Mouse (Mus musculus): ENCODE data around the gene Olfr412. TPM values are rescaled to one million over a fixed set of nuclear protein-coding genes. Genes with fewer than 3 reads are reported as not detected.

The Olfr412 gene
- not detected in 2 replicates for polyA plus RNA-seq (2016; fragmentation: Nextera tagmentation; extraction: Ambion mirVana)

DNA sequence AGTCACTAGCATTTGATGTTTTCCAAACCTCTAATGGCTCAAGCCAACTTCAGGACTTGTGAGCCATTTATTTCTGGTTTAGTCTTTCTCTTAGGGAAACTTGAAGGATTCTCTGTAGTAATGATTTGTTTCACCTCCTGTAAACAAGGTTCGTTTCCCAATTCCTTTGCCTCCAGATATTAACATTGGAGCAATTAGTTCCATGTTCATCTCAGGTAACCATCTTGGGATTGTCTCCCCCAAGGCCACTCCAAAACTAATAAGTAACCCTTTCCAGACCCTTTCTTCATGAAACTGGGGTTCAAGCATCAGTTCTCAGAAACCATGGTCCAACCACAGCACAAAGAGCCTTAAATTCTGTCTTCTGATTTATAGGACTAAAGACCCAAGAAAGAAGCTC lies at the start of gene Olfr412:
Gene Olfr412 (plus strand): TSS at position 301 of the 400 bp plus-strand sequence.
- ATAC-seq (ENCODE audit: insufficient number of reproducible peaks, low FRiP score) = no peak

DNA sequence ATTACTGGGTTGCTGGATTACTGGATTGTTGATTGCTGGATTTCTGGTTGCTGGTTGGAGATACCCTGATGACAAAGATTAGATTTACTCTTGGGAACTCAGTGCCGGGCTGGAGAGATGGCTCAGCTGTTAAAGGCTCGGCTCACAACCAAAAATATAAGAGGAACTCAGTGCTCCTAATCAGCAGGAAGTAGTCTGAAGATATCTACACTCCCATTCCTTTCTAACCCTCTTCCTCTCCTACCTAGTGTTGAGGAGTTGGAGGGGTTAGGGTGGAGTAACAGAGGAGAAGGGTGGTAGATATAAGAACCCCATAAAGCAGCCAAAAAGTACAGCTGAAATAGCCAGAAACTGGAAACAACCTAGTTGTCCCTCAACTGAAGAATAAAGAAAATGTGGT lies 35.8 kb upstream of the Olfr412 start:
- WGBS = 36% methylated on average over 2 of the region's 2 CpGs

More for the DNA sequence above, at the start of gene Olfr412:
- Histone ChIP-seq H3K4me2 (no peak within 1 kb of the TSS), H3K4me3 (no peak within 1 kb of the TSS), H3K36me3 (no peaks in the 10 kb centered on the region), H3K27ac (ENCODE audit: poor library complexity, severe bottlenecking) (no peak within 1 kb of the TSS), H3K9me3 (replicated peaks) (peaks cover 6% of the 10 kb centered on the region; the same call in 1 of the 2 replicates), H3K9ac (no peak within 1 kb of the TSS), H3K27me3 (replicated peaks) (no peaks in the 10 kb centered on the region), H3K4me1 (replicated peaks) (no peaks in the 10 kb centered on the region)
- 73% methylated on average over 1 of the region's 1 CpGs for WGBS

DNA sequence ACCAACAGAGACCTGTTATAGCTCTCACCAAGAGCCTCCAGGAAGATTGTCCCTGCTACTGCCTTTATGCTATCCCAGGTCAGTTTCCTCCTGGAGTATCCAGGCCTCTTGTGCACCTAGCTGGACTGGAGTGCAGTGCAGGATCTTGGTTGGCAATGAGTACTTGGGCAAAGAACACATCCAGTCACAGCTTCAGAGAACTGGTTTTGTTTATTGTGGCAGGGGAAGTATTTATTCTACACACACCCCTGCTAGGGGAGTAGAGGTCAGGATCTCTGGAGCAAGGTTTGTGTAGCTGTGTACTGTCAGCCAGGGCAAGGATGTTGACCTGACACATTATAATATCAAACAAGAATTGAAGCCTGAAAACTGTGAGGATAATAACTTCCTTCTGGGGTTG lies 33.1 kb upstream of the Olfr412 start:
- no peak overlapping the region for H3K9ac ChIP-seq
- no peak for ATAC-seq (ENCODE audit: insufficient number of reproducible peaks, low FRiP score)
- H3K27ac ChIP-seq (ENCODE audit: poor library complexity, severe bottlenecking) = no peak overlapping the region
- 0 out of 2 replicates have a peak, but pooled peaks cover 2% of the 10 kb centered on the region for H3K9me3 ChIP-seq (replicated peaks)
- no peak overlapping the region for H3K4me2 ChIP-seq
- no peaks in the 10 kb centered on the region for H3K36me3 ChIP-seq
- no peaks in the 10 kb centered on the region for H3K4me1 ChIP-seq (replicated peaks)
- H3K4me3 ChIP-seq = no peak overlapping the region
- H3K27me3 ChIP-seq (replicated peaks) = no peaks in the 10 kb centered on the region

More for the DNA sequence above, 35.8 kb upstream of the Olfr412 start:
- Histone ChIP-seq H3K4me2 (no peak overlapping the region), H3K9ac (no peak overlapping the region), H3K36me3 (no peaks in the 10 kb centered on the region), H3K27me3 (replicated peaks) (no peaks in the 10 kb centered on the region), H3K27ac (ENCODE audit: poor library complexity, severe bottlenecking) (no peak overlapping the region), H3K4me3 (no peak overlapping the region), H3K9me3 (replicated peaks) (0 out of 2 replicates have a peak, but pooled peaks cover 6% of the 10 kb centered on the region), H3K4me1 (replicated peaks) (no peaks in the 10 kb centered on the region)
- ATAC-seq (ENCODE audit: insufficient number of reproducible peaks, low FRiP score) = no peak

DNA sequence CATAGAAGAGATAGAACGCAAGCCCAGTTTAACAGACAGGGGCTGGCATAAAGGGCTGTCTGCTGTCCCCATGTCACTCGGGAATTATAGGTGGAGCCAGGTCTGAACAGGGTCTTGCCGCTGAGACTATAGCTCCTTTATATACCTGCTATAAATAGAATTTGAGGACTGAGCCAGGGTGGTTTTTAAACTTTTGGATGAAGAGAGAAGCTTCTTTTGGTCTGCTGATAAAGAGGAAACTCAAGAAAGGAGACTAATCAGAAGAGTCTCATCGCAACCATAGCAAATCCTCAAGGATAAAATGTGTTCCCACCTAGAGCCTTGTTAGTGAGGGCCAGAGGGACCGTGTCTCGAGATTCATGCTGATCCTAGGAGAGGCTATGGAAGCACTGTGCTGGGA lies 23.9 kb upstream of the Olfr412 start, which contains the start of gene Olfr410:
Gene Olfr410 (minus strand): TSS at position 101 of the 400 bp plus-strand sequence.
- ATAC-seq (ENCODE audit: insufficient number of reproducible peaks, low FRiP score) = no peak
- 68% methylated on average over 6 of the region's 6 CpGs for WGBS
- H3K4me3 ChIP-seq = no peak within 1 kb of the TSS

DNA sequence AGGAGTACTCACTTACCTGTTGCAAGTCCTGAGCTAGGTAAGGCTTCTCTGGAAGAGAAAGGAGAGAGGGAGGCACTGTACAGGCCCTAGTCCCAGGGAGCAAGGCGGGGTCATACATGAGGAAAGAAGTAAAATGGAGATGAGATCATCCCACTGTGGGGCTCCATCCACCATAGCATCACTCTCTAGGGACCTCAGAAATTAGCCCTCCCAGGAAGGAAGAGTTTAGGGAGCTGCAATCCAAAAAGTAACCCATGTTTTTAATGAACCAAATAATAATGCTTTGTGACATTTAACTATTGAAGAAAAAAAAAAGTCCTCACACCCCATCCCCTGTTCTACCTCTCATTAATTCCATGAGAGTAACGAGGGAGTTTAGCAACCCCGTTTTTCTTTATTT lies 9.3 kb upstream of the Olfr412 start, which contains the start of gene Olfr411:
Gene Olfr411 (minus strand): TSS at position 101 of the 400 bp plus-strand sequence.
- H3K4me1 ChIP-seq (replicated peaks) = no peaks in the 10 kb centered on the region
- no peaks in the 10 kb centered on the region for H3K27me3 ChIP-seq (replicated peaks)
- 76% methylated on average over 3 of the region's 3 CpGs for WGBS
- H3K4me3 ChIP-seq = no peak within 1 kb of the TSS
- H3K27ac ChIP-seq (ENCODE audit: poor library complexity, severe bottlenecking) = no peak within 1 kb of the TSS
- H3K4me2 ChIP-seq = no peak within 1 kb of the TSS
- no peak for ATAC-seq (ENCODE audit: insufficient number of reproducible peaks, low FRiP score)
- no peak within 1 kb of the TSS for H3K9ac ChIP-seq
- H3K36me3 ChIP-seq = no peaks in the 10 kb centered on the region
- H3K9me3 ChIP-seq (replicated peaks) = no peaks in the 10 kb centered on the region

More for the DNA sequence above, 23.9 kb upstream of the Olfr412 start, which contains the start of gene Olfr410:
- Histone ChIP-seq H3K27me3 (replicated peaks) (no peaks in the 10 kb centered on the region), H3K9ac (no peak within 1 kb of the TSS), H3K4me1 (replicated peaks) (no peaks in the 10 kb centered on the region), H3K36me3 (no peaks in the 10 kb centered on the region), H3K4me2 (no peak within 1 kb of the TSS), H3K27ac (ENCODE audit: poor library complexity, severe bottlenecking) (no peak within 1 kb of the TSS), H3K9me3 (replicated peaks) (no peaks in the 10 kb centered on the region)

DNA sequence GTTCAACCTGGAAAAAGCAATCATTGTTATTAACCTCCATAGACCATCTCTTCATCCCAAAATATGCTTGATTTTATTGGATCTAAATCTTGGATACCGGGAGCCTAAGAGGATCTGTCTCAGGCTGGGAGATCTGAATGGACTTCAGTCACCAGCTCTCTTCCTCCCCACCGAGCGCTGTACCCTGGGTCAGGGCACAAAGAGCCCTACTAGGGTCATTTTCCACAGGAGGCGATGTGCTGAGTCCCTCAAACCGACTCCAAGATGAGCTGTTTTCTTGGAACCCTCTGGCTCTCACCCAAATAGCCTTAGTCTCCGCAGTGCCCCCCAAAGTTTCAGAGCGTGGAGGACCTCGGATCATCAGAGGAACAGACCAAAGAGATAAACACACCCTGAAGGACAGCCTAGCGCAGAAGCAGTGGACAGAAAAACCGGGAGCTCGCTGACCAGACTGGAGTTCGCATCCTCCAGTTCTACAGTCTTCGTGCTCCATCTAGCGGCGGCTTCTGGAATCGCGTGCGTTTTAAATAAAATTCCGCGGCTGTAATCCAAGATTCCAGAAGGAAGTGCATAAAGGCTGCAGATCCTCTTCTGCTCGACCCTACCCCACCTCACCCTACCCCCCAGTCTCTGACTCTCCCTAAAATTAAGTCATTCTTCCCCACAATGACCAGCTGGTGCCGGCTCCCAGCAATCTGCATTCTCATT lies 9.7 kb downstream of the Olfr412 start:
- H3K4me2 ChIP-seq = no peak overlapping the region
- no peaks in the 10 kb centered on the region for H3K4me1 ChIP-seq (replicated peaks)
- ATAC-seq (ENCODE audit: insufficient number of reproducible peaks, low FRiP score) = no peak
- H3K4me3 ChIP-seq = no peak overlapping the region
- no peak overlapping the region for H3K9ac ChIP-seq
- peaks cover 13% of the 10 kb centered on the region; the same call in 1 of the 2 replicates for H3K27me3 ChIP-seq (replicated peaks)
- no peak overlapping the region for H3K27ac ChIP-seq (ENCODE audit: poor library complexity, severe bottlenecking)
- 14% methylated on average over 22 of the region's 22 CpGs for WGBS
- no peaks in the 10 kb centered on the region for H3K9me3 ChIP-seq (replicated peaks)
- no peaks in the 10 kb centered on the region for H3K36me3 ChIP-seq

DNA sequence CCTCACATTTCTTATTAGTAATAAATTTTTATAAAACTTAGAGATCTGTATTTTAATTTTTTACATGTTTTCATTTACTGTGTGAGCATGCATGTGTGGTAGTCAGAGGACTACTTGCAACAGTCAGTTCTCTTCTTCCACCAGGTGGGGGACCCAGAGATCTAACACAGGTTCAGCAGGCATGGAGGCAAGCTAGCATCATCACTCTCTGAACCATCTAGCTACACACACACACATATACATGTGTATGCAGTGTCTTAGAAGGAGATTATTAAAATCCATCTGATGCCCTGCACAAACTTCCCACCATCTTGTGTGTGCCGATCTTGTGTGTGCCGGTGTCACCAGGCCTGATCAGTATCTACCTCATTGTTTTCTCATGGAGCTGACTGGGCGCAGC lies 15.0 kb downstream of the Olfr412 start:
- 69% methylated on average over 3 of the region's 3 CpGs for WGBS
- Histone ChIP-seq H3K27me3 (replicated peaks) (no peaks in the 10 kb centered on the region), H3K9me3 (replicated peaks) (no peaks in the 10 kb centered on the region), H3K4me3 (no peak overlapping the region), H3K36me3 (no peaks in the 10 kb centered on the region), H3K27ac (ENCODE audit: poor library complexity, severe bottlenecking) (no peak overlapping the region), H3K4me2 (no peak overlapping the region), H3K4me1 (replicated peaks) (peaks cover 2% of the 10 kb centered on the region; the same call in 1 of the 2 replicates), H3K9ac (no peak overlapping the region)
- ATAC-seq (ENCODE audit: insufficient number of reproducible peaks, low FRiP score) = peak; percentile 63

DNA sequence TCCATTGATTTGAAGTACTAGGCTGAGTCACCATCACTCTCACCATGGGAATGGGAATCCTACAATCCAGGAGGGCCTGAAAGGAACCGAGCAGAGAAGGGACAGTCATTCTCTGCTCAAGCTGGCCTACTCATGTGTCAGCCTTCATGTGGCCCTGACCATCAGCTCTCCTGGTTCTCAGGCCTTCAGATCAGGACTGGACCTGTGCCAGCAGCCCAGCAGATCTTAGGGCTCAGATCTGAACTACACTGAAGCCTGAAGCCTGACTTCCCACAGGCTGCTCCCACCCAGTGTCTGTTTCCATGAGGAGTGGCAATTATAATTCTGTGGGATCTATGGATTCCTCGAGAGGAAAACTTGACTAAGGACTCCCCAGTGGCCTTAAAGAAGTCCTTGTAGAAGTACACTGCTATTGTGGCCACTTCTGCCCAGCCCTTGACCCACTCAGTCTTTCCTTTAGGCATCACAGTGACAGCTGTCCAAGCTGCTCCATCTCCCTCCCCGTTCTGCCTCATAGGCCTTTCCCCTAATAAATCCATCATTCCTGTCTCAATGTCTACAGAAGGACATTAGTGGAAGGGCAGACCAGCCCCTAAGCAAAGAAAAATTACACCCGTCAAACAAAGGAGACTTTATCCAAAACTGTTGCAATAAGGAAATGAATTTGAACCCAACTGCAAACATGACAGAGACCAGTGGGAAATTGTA lies 17.5 kb downstream of the Olfr412 start:
- WGBS = 69% methylated on average over 4 of the region's 4 CpGs
- Histone ChIP-seq H3K36me3 (no peaks in the 10 kb centered on the region), H3K4me2 (no peak overlapping the region), H3K4me1 (replicated peaks) (peaks cover 7% of the 10 kb centered on the region; the same call in 1 of the 2 replicates), H3K9ac (no peak overlapping the region), H3K9me3 (replicated peaks) (no peaks in the 10 kb centered on the region), H3K27me3 (replicated peaks) (no peaks in the 10 kb centered on the region), H3K4me3 (no peak overlapping the region), H3K27ac (ENCODE audit: poor library complexity, severe bottlenecking) (no peak overlapping the region)
- ATAC-seq (ENCODE audit: insufficient number of reproducible peaks, low FRiP score) = no peak

DNA sequence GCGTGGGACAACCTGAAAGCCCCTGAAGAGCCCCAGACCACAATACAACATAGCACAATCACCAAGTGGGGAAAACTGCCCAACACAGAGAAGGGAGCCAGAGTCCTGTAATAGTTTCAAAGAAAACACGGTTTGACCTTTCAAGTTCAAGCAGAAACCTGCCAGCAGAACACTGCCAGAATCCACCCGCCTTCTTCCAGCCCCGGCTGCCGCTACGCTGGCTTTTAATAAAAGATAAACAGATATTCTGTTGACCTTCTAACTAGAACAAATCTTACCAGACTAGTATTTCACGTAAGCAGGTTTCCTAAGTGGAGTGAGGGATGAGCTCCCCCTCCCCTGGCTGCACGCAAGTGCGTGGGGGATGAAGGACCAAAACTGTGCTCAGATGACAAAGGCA lies 23.8 kb downstream of the Olfr412 start:
- no peak overlapping the region for H3K4me2 ChIP-seq
- H3K27ac ChIP-seq (ENCODE audit: poor library complexity, severe bottlenecking) = no peak overlapping the region; the same call in 1 of the 2 replicates
- ATAC-seq (ENCODE audit: insufficient number of reproducible peaks, low FRiP score) = no peak
- 70% methylated on average over 9 of the region's 9 CpGs for WGBS
- no peak overlapping the region for H3K4me3 ChIP-seq
- H3K27me3 ChIP-seq (replicated peaks) = no peaks in the 10 kb centered on the region
- peaks cover 19% of the 10 kb centered on the region for H3K4me1 ChIP-seq (replicated peaks)
- H3K9me3 ChIP-seq (replicated peaks) = no peaks in the 10 kb centered on the region
- peaks cover 29% of the 10 kb centered on the region for H3K36me3 ChIP-seq
- H3K9ac ChIP-seq = no peak overlapping the region

DNA sequence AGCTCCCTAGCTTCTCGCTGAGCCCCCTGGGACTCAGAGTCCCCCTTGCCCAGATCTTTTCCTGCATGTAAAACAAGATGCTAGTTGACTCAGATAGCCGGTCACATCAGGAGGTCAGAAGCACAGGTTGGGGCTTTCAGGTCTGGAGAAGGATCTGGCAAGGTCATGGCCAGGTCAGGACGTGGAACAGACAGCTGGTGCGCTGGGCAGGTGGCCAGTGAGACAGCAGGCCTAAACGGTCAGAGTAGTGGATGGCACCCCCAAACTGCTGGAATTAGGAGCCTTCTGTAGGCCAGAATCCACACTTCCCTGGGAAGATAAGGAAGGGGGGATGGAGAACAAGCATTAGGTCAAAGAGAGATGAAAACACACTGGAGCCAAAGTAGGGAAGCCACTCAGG lies 25.3 kb downstream of the Olfr412 start:
- peaks cover 15% of the 10 kb centered on the region for H3K4me1 ChIP-seq (replicated peaks)
- no peak overlapping the region for H3K4me2 ChIP-seq
- no peaks in the 10 kb centered on the region for H3K9me3 ChIP-seq (replicated peaks)
- peaks cover 41% of the 10 kb centered on the region for H3K36me3 ChIP-seq
- no peak for ATAC-seq (ENCODE audit: insufficient number of reproducible peaks, low FRiP score)
- 61% methylated on average over 5 of the region's 5 CpGs for WGBS
- no peak overlapping the region for H3K4me3 ChIP-seq
- no peaks in the 10 kb centered on the region for H3K27me3 ChIP-seq (replicated peaks)
- H3K27ac ChIP-seq (ENCODE audit: poor library complexity, severe bottlenecking) = no peak overlapping the region
- no peak overlapping the region for H3K9ac ChIP-seq

DNA sequence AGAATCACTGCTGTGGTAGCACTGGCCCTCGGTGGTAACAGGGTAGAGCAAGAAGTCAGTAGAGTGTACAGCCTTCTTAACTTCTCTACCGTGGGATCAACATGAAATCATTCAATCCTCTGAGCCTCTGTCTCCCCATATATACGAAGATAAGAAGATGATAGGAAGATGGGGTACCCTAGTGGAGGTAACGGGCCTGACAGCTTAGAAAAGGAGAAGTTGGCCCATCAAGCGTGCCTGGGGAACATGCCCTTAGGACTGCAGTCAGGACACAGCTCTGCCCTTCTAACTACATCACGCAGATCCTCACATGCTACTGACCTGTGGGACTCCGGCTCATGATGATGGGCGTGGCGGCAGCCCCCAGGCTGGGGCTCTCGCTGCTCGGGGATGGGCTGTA lies 30.0 kb downstream of the Olfr412 start:
- Histone ChIP-seq H3K36me3 (peaks cover 45% of the 10 kb centered on the region), H3K4me3 (no peak overlapping the region)
- ATAC-seq (ENCODE audit: insufficient number of reproducible peaks, low FRiP score) = no peak

More for the DNA sequence above, 30.0 kb downstream of the Olfr412 start:
- no peak overlapping the region for H3K9ac ChIP-seq
- no peaks in the 10 kb centered on the region for H3K27me3 ChIP-seq (replicated peaks)
- H3K4me1 ChIP-seq (replicated peaks) = peaks cover 23% of the 10 kb centered on the region
- H3K4me2 ChIP-seq = no peak overlapping the region
- WGBS = 82% methylated on average over 11 of the region's 11 CpGs
- no peak overlapping the region for H3K27ac ChIP-seq (ENCODE audit: poor library complexity, severe bottlenecking)
- H3K9me3 ChIP-seq (replicated peaks) = no peaks in the 10 kb centered on the region
